Mouse (Mus musculus) large intestine, adult 2 months (tissue): ENCODE measurements around the gene 3830417A13Rik. TPM values are rescaled to one million over a fixed set of nuclear protein-coding genes. Genes with fewer than 3 reads are reported as not detected.

Experiments
- DNase-seq: peaks from one replicate; pipeline ENCODE4 v3.0.0-alpha.2; 2012; ENCODE audit warnings: low read depth, low spot score
- WGBS: fragments of 180-500 bp; shearing (Covaris S2); methylation state at CpG from one replicate; pipeline ENCODE4 v1.1.7; 2018; 5-methylcytosine and 5-hydroxymethylcytosine counted together
- polyA plus RNA-seq: library from polyadenylated mRNA; depleted of rRNA; stranded (reverse); fragments of >200 nt; gene quantifications from 2 replicates; pipeline ENCODE4 v1.2.3, GENCODE M21; 2012; rRNA removed

The 3830417A13Rik gene
- polyA plus RNA-seq = not detected in 2 replicates

- 86% methylated on average over 11 of the region's 11 CpGs for WGBS
- no peak for DNase-seq
These were observed at the start of gene 3830417A13Rik for GRCm38 (mm10) chrX:64173248-64173647. Gene 3830417A13Rik, plus strand, starts transcription at chrX:64173548.

- 27% methylated on average over 2 of the region's 2 CpGs for WGBS
These were observed 21.2 kb upstream of the 3830417A13Rik start, which contains the start of gene Gm6760 for GRCm38 (mm10) chrX:64152098-64152497. Gene Gm6760, minus strand, starts transcription at chrX:64152198.

GRCm38 (mm10) chrX:64181246-64181645, 7.9 kb downstream of the 3830417A13Rik start:
- no peak for DNase-seq

More at GRCm38 (mm10) chrX:64152098-64152497, 21.2 kb upstream of the 3830417A13Rik start, which contains the start of gene Gm6760:
- DNase-seq = no peak

Other genes starting within 250 kb of the 3830417A13Rik start
- gene Gm6760, start 21.4 kb upstream of the 3830417A13Rik start, polyA plus RNA-seq = not detected in 2 replicates
- not detected in 2 replicates for gene Slitrk4, start 103.4 kb downstream of the 3830417A13Rik start, polyA plus RNA-seq